Mouse (Mus musculus) right cerebral cortex, adult 2 months (tissue): ENCODE measurements at regions not wholly inside any gene's neighbourhood (a gene's known extent, or its start where the extent isn't known, plus 50 kb on each side); places are given as distances from the start of the nearest gene placed in this dataset.

ENCODE experiments used
- DNase-seq, 2 experiments: peaks; one replicate each; pipeline ENCODE4 v3.0.0; 2021 to 2022; ENCODE audit warnings: low spot score in 2 of 2

GRCm38 (mm10) chr4:95105424-95105823 lies 53.4 kb upstream of the Jun start:
- peak; percentile 43 to 47 for DNase-seq

- no peak for DNase-seq
These were observed 54.1 kb upstream of the Jun start for GRCm38 (mm10) chr4:95105926-95106622.

DNA sequence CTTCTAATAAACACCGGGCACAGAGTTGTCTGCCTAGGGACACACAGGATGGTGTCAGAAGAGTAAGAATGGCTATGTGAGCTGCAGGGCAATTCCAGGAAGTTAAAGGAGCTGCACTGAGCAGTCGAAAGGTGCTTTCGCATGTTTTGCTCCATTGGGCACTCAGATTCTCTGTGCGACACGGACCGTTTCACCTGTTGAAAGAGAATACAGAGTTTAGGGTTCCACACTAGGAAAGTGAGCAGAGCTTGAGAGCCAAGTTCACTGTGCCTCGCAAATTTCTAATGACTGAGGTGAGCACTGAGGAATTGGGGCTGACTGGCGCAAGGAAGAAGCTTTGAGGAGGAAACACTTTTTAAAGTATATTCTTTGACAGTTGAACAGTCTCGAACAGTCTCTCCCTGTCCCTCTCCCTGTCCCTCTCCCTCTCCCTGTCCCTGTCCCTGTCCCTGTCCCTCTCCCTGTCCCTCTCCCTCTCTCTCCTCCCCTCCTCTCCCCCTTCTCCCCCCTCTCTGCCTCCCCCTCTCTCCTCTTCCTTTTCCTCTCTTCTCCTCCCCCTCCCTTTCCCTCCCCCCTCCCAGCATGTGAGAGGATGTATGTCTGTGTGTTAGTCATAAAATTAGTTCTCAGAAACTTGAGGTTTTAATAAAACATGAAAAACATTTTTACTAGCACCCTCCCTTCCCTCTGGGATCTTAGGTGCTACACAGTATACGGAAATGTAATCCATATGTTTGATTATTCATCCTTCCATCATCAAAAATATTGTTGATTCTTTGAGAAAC lies 55.1 kb upstream of the Jun start:
- no peak for DNase-seq

GRCm38 (mm10) chr4:95108811-95109210 lies 56.8 kb upstream of the Jun start:
- DNase-seq, result no peak

- no peak for DNase-seq
These were observed 58.8 kb upstream of the Jun start for GRCm38 (mm10) chr4:95110828-95111227.

DNA sequence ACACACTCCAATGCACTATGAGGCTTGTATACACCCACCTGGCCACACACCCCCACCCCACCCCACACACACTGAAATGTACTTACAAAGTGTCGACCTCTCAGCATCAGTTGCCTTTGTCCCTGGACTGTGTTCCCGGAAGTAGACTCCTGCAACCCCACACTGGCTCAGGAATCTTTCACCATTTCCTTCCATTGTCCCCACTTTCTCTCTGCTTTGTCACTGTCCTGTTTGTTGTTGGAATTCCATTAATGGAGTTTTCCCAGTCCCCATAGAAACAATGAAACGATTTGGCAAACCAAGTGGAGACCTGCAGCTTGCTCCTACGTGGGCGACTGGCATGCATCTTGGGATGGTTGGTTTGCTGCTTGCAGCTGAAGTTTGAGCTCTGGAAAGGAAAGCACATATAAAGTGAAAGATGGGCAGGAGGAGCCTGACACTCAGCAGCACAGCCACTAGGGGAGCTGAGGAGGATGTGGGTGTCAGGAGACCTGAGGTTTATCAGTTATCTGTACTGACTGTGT lies 65.2 kb upstream of the Jun start:
- DNase-seq, result no peak

DNA sequence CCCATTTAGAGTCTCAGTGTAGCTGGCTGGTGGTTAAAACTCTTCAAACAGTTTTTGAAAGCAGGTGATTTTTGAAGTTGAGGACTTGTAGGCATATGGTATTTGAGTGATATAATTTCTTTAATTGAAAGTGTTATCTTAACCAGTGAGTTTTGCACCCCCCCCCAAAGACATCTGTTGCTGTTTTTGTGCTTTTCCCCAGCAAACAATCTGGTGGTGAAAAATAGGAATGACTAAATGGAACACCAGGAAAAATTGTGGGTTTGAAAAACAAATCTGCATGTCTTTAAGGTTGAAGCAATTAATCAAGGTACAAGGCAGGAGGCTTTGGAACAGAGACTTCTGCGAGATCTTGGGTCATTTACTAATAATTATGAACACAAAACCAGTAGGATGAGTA lies 68.9 kb upstream of the Jun start:
- DNase-seq, result no peak

GRCm38 (mm10) chr4:95125346-95125745 lies 73.3 kb upstream of the Jun start:
- DNase-seq, result no peak

DNA sequence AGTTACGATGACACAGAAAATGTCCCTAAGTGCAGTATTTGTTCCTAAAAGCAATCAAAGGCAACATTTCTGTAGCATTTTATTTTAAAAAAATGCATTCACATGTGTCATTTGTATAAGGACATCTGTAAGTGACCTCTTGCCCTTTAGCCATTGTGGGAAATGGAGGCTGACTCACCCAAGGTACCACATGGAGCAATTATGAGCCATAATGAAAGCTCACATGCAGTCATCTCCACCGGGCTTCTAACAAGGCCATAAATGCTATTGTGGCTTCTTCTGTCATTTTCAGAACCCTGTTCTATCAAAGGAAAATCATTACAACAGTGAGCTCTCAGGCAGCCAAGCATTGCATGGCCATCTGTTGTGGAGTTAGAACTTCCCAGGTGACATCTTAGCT lies 75.9 kb upstream of the Jun start:
- DNase-seq, result no peak

- no peak for DNase-seq
These were observed 81.8 kb upstream of the Jun start for GRCm38 (mm10) chr4:95133815-95134214.

GRCm38 (mm10) chr4:95134611-95135010 lies 82.6 kb upstream of the Jun start:
- no peak for DNase-seq

DNA sequence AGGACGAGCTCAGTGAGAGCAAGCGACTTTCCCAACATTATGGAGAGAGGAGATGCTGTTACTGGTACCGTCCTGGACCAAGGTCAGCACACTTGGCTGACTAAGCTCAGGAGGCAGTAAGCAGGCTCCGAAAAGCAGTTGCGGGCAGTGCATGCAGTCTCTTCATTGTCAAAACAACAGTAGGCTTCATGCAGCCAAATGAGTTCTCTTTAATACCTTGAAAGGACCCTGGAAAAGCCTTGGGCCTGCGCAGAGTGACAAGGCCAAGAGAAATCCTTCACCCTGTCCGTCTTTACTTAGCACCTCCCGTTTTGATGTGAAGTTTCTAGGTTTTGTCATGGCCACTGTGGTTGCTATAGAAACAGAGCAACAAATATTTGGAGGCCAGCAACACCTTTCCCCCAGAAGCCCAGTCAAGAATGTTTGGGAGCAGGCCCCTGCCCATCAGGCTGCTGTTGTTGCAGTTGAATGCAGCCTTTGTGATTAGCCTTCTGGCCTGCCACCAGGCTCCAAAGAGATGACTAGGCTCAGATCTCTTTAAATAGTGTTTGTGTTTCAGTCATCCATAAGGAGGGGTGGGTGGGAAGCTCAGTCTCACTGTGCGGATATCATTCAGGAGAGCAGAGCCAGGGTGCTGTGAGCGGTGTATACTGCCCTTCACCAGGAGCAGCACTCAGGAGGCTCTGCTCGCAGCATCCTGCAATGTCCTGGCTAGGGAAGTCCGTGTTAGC lies 85.6 kb upstream of the Jun start:
- peak; percentile 23 to 48 for DNase-seq

DNA sequence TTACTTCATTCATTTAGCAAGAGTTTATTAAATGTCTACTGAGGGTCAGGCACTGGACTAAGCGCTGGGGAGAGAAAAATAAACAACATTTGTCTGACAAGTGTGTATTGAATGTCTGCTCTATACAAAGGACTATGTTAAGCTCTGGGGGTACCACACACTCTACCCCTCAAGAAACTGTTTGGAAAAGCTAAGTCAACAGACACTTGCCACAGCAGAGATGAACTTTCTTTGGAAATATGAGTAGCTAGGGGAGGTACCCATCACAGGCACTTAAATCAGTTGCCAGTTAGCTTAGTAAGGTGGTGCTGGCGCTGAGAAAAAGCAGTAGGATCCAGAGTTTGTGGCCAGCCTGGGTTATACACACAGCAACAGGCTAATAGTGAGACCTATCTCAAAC lies 86.7 kb upstream of the Jun start:
- no peak for DNase-seq

- no peak for DNase-seq
These were observed 89.2 kb upstream of the Jun start for GRCm38 (mm10) chr4:95141253-95141652.

DNA sequence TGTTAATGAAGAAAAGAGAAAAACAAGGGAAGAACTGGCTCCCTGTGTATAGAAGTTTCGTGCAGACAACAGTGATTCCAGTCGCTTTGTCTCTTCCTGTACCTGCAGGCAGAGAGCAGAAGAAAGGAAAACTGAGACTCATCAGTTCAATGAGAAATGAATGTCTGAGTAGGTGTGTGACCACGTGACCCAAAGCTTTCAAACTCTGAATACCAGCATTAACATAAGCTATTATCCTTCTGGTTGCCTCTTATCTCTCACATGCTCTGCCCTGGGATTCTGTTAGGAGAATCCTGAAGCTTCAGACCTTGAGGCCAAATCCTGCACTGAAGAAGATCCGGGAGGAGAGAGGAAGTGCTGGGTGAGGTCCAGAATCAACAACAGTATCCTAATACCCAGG lies 91.1 kb upstream of the Jun start:
- no peak for DNase-seq

GRCm38 (mm10) chr4:95143668-95144067 lies 91.6 kb upstream of the Jun start:
- DNase-seq, result no peak

GRCm38 (mm10) chr4:95144440-95144839 lies 92.4 kb upstream of the Jun start:
- no peak for DNase-seq

- DNase-seq, result no peak
These were observed 94.2 kb upstream of the Jun start for GRCm38 (mm10) chr4:95146268-95146667.

- no peak for DNase-seq
These were observed 96.6 kb upstream of the Jun start for GRCm38 (mm10) chr4:95148665-95149064.

GRCm38 (mm10) chr4:95151678-95152077 lies 99.7 kb upstream of the Jun start:
- no peak for DNase-seq

DNA sequence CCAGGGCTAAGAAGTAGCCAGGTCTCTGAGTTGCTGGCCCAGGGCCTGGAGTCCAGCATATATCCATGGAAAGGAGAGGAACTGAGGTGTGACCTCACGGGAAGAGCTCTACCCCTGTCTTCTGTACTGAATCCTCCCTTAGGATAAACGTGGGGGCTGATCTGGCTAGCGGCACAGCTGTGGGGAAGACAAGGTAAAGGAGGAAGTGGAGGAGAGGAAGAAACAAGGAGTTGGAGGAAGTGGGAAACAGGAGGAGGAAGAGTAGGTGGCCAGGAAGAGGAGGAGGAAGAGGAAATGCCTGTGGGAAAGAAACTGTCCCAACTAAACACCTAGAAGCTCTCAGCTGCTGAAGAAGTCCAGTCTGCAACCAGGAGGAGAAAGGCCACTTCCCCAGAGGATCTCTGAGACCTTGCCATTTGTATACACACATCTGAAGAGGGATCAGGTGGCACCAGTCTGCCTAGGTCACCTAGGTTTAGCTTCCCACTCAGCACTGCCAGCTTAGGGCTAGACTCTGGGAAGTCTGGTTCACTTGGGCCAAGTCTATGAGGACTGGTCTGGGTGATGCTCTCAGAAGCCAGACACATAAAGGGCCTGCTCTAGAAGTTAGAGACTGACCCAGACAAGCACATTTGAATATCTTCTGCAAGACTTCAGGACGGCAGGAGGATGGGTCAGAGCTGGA lies 100.6 kb upstream of the Jun start:
- no peak for DNase-seq

GRCm38 (mm10) chr4:95153737-95154287 lies 101.8 kb upstream of the Jun start:
- DNase-seq, result no peak
